Mouse (Mus musculus) testis, adult 2 months (tissue): ENCODE results near the gene Megf8.

Source experiments
- CTCF ChIP-seq: fragments of 200-500 bp; IDR thresholded peaks from 2 replicates; pipeline ENCODE4 v1.5.1; 2012; ENCODE audit warnings: low read depth, mild to moderate bottlenecking, inconsistent platforms, low read length, moderate library complexity; ENCODE audit not compliant: control insufficient read depth, insufficient read depth, insufficient replicate concordance
- POLR2A ChIP-seq: fragments of 200-500 bp; IDR thresholded peaks from 2 replicates; pipeline ENCODE4 v1.6.1; 2012; ENCODE audit warnings: low read depth, mild to moderate bottlenecking, inconsistent platforms, low read length, moderate library complexity; ENCODE audit not compliant: control insufficient read depth

- TF ChIP-seq CTCF (no peak), POLR2A (no peak)
These were observed 59.6 kb downstream of the Megf8 start for GRCm38 (mm10) chr7:25376556-25376955.
